Mouse (Mus musculus): ENCODE measurements around the gene Rapgef5.

The Rapgef5 gene

DNA sequence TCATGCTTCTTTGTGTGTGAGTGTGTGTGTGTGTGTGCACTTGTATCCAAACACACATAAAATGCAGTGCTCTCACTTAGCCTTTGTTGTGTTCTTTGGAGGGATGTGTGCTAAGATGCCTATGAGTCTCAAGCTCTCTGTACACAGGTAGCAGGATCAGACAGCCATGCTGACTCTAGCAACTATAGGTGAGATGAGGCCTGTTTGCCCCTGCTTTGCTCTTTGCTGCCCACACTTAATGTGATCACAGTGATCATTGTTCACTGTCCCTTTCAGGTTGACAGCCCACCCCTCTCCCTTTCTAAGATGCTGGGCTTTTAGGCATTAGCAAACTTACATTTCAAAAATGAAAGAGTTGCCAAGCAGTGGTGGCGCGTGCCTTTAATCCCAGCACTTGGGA, 158.2 kb downstream of the Rapgef5 start:
- DNase-seq, result no peak

- no peak for DNase-seq
Measured at GRCm38 (mm10) chr12:117676265-117676664, 160.0 kb downstream of the Rapgef5 start.

- DNase-seq, result no peak
Measured at GRCm38 (mm10) chr12:117678916-117679315, 162.6 kb downstream of the Rapgef5 start.

DNA sequence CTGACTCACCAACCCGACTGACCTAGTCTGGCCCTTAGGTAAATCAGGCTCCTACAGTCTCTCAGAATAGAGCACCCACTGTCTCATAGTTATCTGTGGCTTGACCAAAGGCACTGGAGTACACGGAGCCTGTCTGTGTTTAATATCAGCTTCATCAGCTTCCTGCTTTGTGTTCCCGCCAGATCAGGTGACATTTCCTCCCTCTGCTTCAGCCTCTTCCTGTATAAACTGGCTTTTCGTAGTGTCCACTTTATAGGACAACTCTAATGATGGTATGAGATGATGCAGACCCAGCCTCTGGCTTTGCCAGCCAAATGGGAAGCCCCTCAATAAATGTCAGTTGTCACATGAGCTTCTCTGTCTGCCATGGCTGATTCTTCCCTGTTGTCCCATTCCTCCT, 163.5 kb downstream of the Rapgef5 start:
- no peak for DNase-seq

DNA sequence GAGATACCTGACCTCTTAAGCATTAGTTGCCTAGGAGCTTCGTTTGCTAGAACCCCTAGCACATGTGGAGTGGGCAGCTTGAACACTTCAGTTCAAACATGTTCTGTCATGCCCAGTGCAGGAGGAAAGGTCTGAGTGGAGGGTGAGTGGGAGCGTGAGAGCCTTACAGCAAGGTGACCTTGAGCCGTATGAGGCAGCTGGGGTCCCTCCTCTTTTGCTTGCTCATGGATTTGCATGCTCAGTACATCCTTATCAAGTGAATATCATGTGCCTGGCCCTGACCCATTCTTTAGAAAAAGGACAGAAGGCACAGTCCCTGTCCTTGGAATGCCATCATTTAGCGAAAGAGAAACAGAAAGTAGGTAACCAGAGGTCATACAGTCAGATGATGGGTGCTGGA, 165.0 kb downstream of the Rapgef5 start:
- no peak for DNase-seq

DNA sequence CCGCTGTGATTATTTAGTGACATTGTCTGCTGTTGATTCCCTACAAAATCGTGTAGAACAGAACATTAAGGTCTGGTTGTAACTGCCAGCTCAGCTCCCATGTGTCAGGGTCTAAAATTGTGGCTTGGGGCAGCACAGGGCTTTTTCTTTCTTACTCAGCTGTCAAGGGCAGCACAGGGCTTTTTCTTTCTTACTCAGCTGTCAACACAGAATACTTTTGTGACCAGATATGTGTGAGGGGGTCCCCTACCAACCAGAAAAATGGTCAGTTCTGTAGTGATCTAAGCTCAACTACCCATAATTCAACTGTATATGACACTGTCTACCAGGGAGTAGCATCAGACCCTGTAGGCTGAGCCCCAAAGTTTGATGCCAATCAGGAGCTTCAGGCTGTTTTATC, 167.1 kb downstream of the Rapgef5 start:
- DNase-seq, result no peak

DNA sequence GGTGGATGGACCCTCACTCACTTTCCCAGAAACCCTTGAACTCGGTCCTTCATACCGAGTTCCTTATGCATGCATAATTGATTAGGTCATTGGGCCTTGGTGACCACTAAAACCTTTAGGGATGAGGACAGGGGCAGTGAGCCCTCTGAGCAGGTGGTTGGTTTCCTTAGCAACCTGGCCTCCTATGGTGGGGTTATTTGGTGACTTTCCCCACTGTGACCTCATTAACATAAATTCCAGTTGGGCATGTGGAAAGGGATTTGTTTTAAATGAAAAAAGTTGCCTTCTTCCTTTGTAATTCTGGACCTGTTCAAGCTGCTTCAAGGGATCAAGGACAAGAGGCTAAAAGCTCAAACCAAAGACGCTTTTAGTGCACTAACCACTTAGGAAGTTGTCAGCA, 167.7 kb downstream of the Rapgef5 start:
- no peak for DNase-seq

DNA sequence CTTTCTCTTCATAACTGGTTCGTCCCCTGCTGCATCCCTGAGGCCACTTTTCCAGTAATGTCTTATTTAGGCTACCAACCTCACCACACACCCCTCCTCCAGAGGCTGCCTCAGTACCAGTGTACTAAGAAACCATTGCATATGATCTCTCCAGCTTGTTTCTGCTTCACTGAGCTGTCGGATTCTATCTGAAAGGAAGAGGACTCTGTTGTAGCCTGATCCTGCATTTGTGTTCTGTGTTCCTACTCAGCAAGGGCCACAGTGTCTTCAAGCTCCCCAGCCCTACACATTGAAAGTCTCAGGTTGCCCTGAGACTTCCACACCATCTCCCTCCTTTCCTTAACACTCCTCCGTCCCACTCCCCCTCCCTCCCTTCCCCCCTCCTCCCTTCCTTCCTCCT, 168.5 kb downstream of the Rapgef5 start:
- DNase-seq, result no peak

DNA sequence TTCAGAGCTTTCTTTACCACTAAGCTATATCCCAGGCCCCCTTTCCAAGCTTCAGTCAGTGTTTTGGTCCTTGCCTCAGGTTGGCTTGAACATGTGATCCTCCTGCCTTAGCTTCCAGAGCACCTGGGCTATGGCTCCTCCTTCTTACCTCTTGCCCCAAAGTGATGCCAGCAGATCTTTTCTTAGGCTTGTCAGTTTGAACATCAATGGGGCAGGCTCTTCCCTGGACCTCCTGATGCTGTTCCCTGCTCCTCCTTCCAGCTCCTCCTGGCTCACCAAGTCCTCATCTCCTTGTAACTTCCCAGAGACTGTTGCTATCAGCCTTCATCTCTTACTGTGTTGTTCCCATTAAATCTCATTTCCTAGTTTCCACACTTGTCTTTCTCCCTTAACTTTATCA, 169.1 kb downstream of the Rapgef5 start:
- DNase-seq, result no peak

DNA sequence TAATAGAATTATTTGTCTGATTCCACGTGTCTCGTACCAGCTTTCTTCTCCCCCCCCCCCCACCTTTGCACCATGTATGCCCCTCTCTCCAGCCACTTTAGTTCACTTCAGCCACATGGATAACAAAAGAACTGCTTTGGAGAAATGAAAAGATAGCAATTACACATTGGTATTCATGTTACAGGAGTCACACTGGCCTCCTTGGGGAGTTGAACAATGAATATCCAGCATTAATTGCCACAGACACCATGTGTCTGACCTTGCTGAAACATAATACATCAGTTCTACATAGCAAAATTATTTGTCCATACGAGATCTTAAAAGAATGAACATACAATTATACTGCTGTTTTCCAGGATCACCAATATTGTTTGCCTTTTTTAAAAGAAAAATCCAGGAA, 170.5 kb downstream of the Rapgef5 start:
- DNase-seq, result no peak

GRCm38 (mm10) chr12:117688655-117689548, 172.6 kb downstream of the Rapgef5 start:
- peak; percentile 39 to 46 for DNase-seq

- no peak for DNase-seq
Measured at GRCm38 (mm10) chr12:117691336-117691735, 175.1 kb downstream of the Rapgef5 start.

- no peak for DNase-seq
Measured at GRCm38 (mm10) chr12:117692775-117693174, 176.5 kb downstream of the Rapgef5 start.

DNA sequence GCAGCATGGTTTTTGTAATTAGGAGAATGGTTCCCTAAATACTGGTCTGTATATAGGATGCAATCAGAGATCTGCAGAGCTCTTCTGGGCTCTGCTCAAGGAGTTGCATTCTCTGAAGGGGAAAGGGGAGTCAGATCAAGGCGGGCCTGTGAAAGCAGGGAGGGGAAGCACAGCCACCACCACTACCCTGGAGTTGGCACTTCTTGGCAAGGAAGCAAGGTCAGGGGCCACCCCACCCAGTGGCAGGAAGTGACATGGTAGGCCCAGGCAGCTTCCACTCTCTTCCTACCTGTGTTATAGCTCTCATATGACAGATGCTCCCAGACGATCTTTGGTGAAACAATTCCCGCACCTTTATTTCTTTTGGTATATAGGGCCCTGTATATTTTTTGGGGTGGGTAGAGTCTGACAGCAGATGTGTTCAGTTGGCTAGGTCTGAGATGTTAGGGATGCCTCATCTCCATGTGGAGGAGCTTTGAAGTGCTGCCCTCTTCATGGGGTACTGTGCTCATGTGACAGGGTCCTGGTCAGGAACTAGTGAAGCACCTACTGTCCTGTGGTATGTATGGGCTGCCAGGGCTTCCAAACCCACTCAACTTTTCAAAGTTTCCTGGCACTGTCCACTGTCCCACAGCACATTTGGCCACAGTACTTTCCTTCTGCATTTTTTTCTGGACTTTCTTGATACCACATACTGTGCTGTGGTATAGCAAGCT, 183.8 kb downstream of the Rapgef5 start:
- peak in 1 of 2 experiments; percentile 14 for DNase-seq

GRCm38 (mm10) chr12:117700927-117701326, 184.6 kb downstream of the Rapgef5 start:
- no peak for DNase-seq

GRCm38 (mm10) chr12:117702291-117702690, 186.0 kb downstream of the Rapgef5 start:
- no peak for DNase-seq

DNA sequence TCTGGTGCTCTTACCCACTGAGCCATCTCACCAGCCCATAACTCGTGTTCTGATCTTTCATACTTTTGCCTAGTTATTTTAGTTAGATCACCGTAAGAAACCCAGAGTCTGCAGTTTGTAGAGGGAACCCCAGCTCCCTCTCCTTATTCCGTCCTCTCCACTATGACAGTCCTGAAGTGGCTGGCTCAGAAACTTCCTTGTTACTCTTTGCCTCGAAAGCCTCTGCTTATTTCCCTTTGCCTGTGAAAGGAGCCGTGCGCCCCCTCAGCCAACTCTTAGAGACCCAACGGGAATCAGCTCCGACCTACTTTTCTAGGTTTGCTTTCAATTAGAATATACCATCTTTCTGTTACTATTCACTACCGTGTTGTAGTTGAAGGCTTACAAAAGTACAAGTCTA, 186.6 kb downstream of the Rapgef5 start:
- DNase-seq, result no peak

DNA sequence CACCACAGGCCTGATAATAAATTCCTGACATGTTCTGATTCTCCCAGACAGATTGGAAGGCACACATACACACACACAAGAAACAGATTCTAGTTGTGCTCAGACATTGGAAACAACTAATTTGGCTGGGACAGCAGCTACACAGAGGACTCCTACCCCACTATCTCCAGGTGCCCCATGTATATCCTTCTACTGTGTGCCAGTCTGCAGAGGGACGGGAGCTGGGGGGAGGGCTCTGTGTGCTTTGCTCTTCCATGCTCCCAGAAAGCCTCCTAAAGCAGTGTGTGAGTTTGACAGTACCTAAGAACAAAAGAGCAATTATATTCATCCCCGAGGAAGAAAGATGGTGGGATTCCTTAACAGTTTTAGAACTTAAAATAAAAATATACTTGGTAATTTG, 187.1 kb downstream of the Rapgef5 start:
- no peak for DNase-seq

GRCm38 (mm10) chr12:117705308-117705707, 189.0 kb downstream of the Rapgef5 start:
- no peak for DNase-seq

GRCm38 (mm10) chr12:117709280-117709679, 193.0 kb downstream of the Rapgef5 start:
- no peak for DNase-seq

GRCm38 (mm10) chr12:117712474-117712873, 196.2 kb downstream of the Rapgef5 start:
- no peak for DNase-seq

DNA sequence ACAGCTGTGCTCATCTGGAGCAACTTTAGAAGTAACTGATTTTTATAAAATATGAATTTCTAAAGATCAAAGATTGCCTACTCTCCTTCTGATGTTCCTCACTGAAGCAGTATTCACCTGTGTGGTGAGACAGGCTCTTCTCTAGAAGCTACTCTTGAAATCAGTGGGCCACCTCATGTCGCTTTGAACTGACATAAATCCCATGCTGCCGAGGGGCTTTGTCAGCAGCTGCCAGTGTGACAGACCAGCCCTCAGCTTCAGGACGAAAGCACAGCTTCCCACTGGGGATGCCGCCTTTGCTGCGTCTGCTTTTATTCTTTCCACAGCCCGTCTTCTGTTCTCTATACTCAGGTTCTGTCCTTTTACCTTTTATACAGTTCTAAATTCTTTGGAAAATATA, 197.3 kb downstream of the Rapgef5 start:
- no peak for DNase-seq

DNA sequence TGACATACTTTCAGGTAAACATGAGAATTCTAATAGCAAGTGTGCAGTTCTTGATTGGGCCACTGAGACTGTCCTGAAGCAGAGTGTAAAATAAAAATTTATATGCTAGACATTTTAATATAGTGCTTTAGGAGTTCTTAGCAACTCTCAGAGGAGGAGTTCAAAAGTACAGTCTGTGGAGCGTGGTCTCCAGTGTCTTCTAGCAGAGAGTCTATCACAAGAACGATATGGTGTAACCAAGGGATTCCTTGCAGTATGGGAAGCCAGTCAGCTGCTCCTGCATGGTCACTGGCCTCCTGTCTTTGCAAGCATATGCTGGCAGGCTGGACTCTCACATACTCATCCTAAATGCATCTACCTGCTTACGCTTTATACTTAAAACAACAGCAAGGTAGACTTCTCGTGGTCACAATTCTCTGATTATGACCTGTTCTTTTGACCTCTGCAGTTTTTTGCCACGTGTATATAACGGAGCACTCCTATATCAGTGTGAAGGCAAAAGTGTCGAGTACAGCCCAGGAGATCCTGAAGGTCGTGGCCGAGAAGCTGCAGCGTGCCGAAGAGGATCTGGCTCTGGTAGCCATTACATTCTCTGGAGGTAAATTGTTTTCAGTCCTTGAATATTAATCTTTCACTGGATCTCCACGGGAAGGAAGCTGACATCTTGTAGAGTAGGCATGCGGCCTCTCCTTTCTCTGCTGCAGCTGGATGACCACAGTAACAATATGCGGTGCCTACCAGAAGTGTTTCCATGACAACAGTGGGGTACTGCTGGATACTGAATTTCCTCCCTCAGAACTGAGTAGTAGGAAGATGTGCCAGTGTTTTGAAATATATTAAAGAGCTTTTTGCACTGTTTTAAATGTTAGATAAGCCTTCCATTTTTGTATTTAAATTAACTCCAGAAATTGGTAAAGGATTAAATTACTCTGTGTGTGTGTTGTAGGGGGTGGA, 204.8 kb downstream of the Rapgef5 start:
- no peak for DNase-seq

All from kidney, postnatal 25 days (tissue).